ENCODE assay signal across 25 mouse cellular contexts in the genomic region with DNA sequence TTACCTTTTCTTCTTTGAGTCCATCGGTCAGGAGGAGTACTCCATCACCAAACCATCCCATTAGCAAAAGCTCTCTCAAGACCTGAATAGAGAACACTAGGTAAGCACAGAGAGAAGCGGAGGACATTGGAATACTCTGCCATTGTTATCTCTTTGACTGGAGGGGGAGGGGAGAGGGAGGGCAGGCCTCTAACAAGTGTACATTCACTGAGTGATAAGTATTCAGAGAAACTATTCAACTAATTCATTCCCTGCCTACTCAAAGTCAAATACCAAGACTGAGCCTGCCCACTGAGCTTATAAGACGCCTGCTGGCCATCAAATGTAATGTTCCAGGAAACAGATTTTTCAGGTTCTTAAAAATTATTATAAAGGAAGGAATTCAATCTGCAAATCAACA. TPM values are rescaled to one million over a fixed set of nuclear protein-coding genes. Genes with fewer than 3 reads are reported as not detected.
DNase-seq lines count a peak whose midpoint lies in the region; ATAC-seq and TF ChIP-seq lines count a peak whose summit lies in the region.
"Had no signal": no experiment of that assay in that cellular context is flagged by ENCODE, and none has a peak within 500 bp of the region (broad histone marks: within the 10 kb centered on the region; RNA-seq: fewer than 3 reads in every experiment).

No protein-coding gene starts in this region.

- no peak overlapping the region for H3K9ac ChIP-seq in hindbrain, embryonic 14.5 days
- H3K9ac ChIP-seq in stomach, postnatal 0 days (ENCODE audit: low read length): no peak overlapping the region
- H3K9ac ChIP-seq: embryonic facial prominence, embryonic 15.5 days; heart, embryonic 13.5 days; hindbrain, embryonic 15.5 days had no signal

- no peak overlapping the region for H3K4me3 ChIP-seq in hindbrain, embryonic 10.5 days
- no peak overlapping the region for H3K4me3 ChIP-seq in hindbrain, embryonic 14.5 days (replicated peaks; ENCODE audit: low read length)
- H3K4me3 ChIP-seq in layer of hippocampus, adult 2 months: no peak overlapping the region
- no peak overlapping the region for H3K4me3 ChIP-seq in stomach, postnatal 0 days (ENCODE audit: low read depth, low read length)
- H3K4me3 ChIP-seq: embryonic facial prominence, embryonic 15.5 days; erythroblast, embryonic 14.5 days; forebrain, embryonic 10.5 days; gastrocnemius, adult 2 months; heart, embryonic 13.5 days; hindbrain, embryonic 15.5 days had no signal

- no peak for TF ChIP-seq EP300 in stomach, postnatal 0 days (optimal IDR thresholded peaks at IDR 0.05)

- no peak for ATAC-seq in hindbrain, embryonic 14.5 days (ENCODE audit: low FRiP score)
- ATAC-seq in stomach, postnatal 0 days (ENCODE audit: low FRiP score, low TSS enrichment): no peak
- ATAC-seq: forebrain, embryonic 14.5 days had no signal

- H3K4me2 ChIP-seq in hindbrain, embryonic 14.5 days (replicated peaks): no peak overlapping the region
- no peak overlapping the region for H3K4me2 ChIP-seq in stomach, postnatal 0 days (replicated peaks; ENCODE audit: low read depth)
- H3K4me2 ChIP-seq: embryonic facial prominence, embryonic 15.5 days; heart, embryonic 13.5 days; hindbrain, embryonic 15.5 days had no signal

- H3K27ac ChIP-seq in hindbrain, embryonic 10.5 days: no peak overlapping the region
- no peak overlapping the region for H3K27ac ChIP-seq in hindbrain, embryonic 14.5 days
- no peak overlapping the region for H3K27ac ChIP-seq in layer of hippocampus, adult 2 months
- H3K27ac ChIP-seq in stomach, postnatal 0 days (replicated peaks): no peak overlapping the region
- H3K27ac ChIP-seq: embryonic facial prominence, embryonic 15.5 days; forebrain, embryonic 10.5 days; gastrocnemius, adult 2 months; heart, embryonic 13.5 days; hindbrain, embryonic 15.5 days had no signal

- WGBS in hindbrain, embryonic 10.5 days: 52% methylated on average over 3 of the region's 3 CpGs
- 47% methylated on average over 3 of the region's 3 CpGs for WGBS in hindbrain, embryonic 14.5 days
- 77% methylated on average over 3 of the region's 3 CpGs for whole genome bisulfite sequencing in stomach, postnatal 0 days

- H3K36me3 ChIP-seq in hindbrain, embryonic 10.5 days: peaks cover 20% of the 10 kb centered on the region
- H3K36me3 ChIP-seq in hindbrain, embryonic 14.5 days (replicated peaks; ENCODE audit: control insufficient read depth, insufficient read depth): peaks cover 20% of the 10 kb centered on the region
- 0 out of 2 replicates have a peak, but pooled peaks cover 2% of the 10 kb centered on the region for H3K36me3 ChIP-seq in stomach, postnatal 0 days (ENCODE audit: control insufficient read depth, insufficient read depth, low read length)

- H3K27me3 ChIP-seq in hindbrain, embryonic 10.5 days (ENCODE audit: insufficient read depth, poor library complexity, severe bottlenecking): no peaks in the 10 kb centered on the region
- no peaks in the 10 kb centered on the region for H3K27me3 ChIP-seq in hindbrain, embryonic 14.5 days (ENCODE audit: control insufficient read depth, insufficient read depth, low read length)
- H3K27me3 ChIP-seq in stomach, postnatal 0 days (ENCODE audit: control insufficient read depth, insufficient read depth, low read length): no peaks in the 10 kb centered on the region
- H3K27me3 ChIP-seq: embryonic facial prominence, embryonic 15.5 days; heart, embryonic 13.5 days; hindbrain, embryonic 15.5 days had no signal

- DNase-seq in hindbrain, embryonic 10.5 days (ENCODE audit: low spot score): peak; percentile 7
- no peak for DNase-seq in hindbrain, embryonic 14.5 days (ENCODE audit: low spot score)
- DNase-seq in layer of hippocampus, adult 2 months (ENCODE audit: low spot score in 2 of 2): no peak
- no peak for DNase-seq in layer of hippocampus, adult 9-11 months
- DNase-seq in R1 (ENCODE audit: low read depth, low spot score): peak; percentile 63
- no peak for DNase-seq in stomach, postnatal 0 days (ENCODE audit: low spot score)
- DNase-seq in kidney, adult 11 months: no peak
- DNase-seq: adrenal gland, adult 2 months; adrenal gland, postnatal 25 days; cerebellum, adult 8-10 months; cerebellum, postnatal 36 days; gastrocnemius, adult 2 months; gastrocnemius, postnatal 25 days; heart, postnatal 36 days; kidney, adult 8-10 months had no signal

- peak; percentile 37 for TF ChIP-seq CTCF in layer of hippocampus, adult 2 months (conservative IDR thresholded peaks at IDR 0.05)
- TF ChIP-seq CTCF in stomach, postnatal 0 days (IDR thresholded peaks at IDR 0.05; ENCODE audit: low read depth): peak; percentile 49

- H3K4me1 ChIP-seq in hindbrain, embryonic 10.5 days (replicated peaks): peaks cover 6% of the 10 kb centered on the region; the same call in 1 of the 2 replicates
- H3K4me1 ChIP-seq in hindbrain, embryonic 14.5 days (replicated peaks; ENCODE audit: control insufficient read depth, insufficient read depth, low read length): no peaks in the 10 kb centered on the region
- no peaks in the 10 kb centered on the region for H3K4me1 ChIP-seq in stomach, postnatal 0 days (replicated peaks; ENCODE audit: control insufficient read depth, insufficient read depth)
- H3K4me1 ChIP-seq: embryonic facial prominence, embryonic 15.5 days; hindbrain, embryonic 15.5 days had no signal

- H3K9me3 ChIP-seq in hindbrain, embryonic 10.5 days: no peaks in the 10 kb centered on the region
- H3K9me3 ChIP-seq in hindbrain, embryonic 14.5 days (ENCODE audit: control insufficient read depth, low read length): no peaks in the 10 kb centered on the region
- no peaks in the 10 kb centered on the region for H3K9me3 ChIP-seq in stomach, postnatal 0 days (ENCODE audit: control insufficient read depth, low read length)
- H3K9me3 ChIP-seq: embryonic facial prominence, embryonic 15.5 days; forebrain, embryonic 10.5 days; heart, embryonic 13.5 days; hindbrain, embryonic 15.5 days had no signal

RNA-seq across cellular contexts. Expression of a gene that starts 16.7 kb away (rescaled TPM):
- 17.5 and 18.0 TPM in 2 replicates for polyA plus RNA-seq in hindbrain, embryonic 10.5 days (2016; fragmentation: Nextera tagmentation; extraction: Ambion mirVana)
- polyA plus RNA-seq in hindbrain, embryonic 14.5 days (2014; fragmentation: Nextera tagmentation; extraction: Ambion mirVana): 21.7 and 22.6 TPM in 2 replicates
- total RNA-seq in layer of hippocampus, adult 2 months (2021): 10 to 100 TPM; 50.0 to 51.8 TPM
- 3.4 and 3.6 TPM in 2 replicates for polyA plus RNA-seq in stomach, postnatal 0 days (2015; fragmentation: Nextera tagmentation; extraction: Ambion mirVana)

RNA-seq across cellular contexts. Expression of a gene that starts 36.3 kb away (rescaled TPM):
- polyA plus RNA-seq in hindbrain, embryonic 10.5 days (2016; fragmentation: Nextera tagmentation; extraction: Ambion mirVana): 1.3 and 1.7 TPM in 2 replicates
- 0.82 and 0.88 TPM in 2 replicates for polyA plus RNA-seq in hindbrain, embryonic 14.5 days (2014; fragmentation: Nextera tagmentation; extraction: Ambion mirVana)
- not detected for total RNA-seq in layer of hippocampus, adult 2 months (2021)
- polyA plus RNA-seq in stomach, postnatal 0 days (2015; fragmentation: Nextera tagmentation; extraction: Ambion mirVana): 0.31 and 0.49 TPM in 2 replicates
- total RNA-seq: adrenal gland, adult 2 months; granulocyte monocyte progenitor cell, adult 5-6 weeks; heart, adult 8-10 months; heart, postnatal 36 days; MEL had no signal
- polyA plus RNA-seq: adrenal gland, adult 2 months; erythroblast, embryonic 14.5 days; heart, embryonic 13.5 days; heart, postnatal 0 days had no signal

RNA-seq across cellular contexts. Expression of a gene that starts 57.2 kb away (rescaled TPM):
- 0.22 and 0.51 TPM in 2 replicates for polyA plus RNA-seq in hindbrain, embryonic 10.5 days (2016; fragmentation: Nextera tagmentation; extraction: Ambion mirVana)
- polyA plus RNA-seq in hindbrain, embryonic 14.5 days (2014; fragmentation: Nextera tagmentation; extraction: Ambion mirVana): 1.1 and 1.4 TPM in 2 replicates
- 1 to 10 TPM; 1.8 to 2.7 TPM for total RNA-seq in layer of hippocampus, adult 2 months (2021)
- 0.12 and 0.13 TPM in 2 replicates for polyA plus RNA-seq in stomach, postnatal 0 days (2015; fragmentation: Nextera tagmentation; extraction: Ambion mirVana)
- total RNA-seq: adrenal gland, postnatal 25 days had no signal
- polyA plus RNA-seq: heart, postnatal 0 days had no signal

Comparison
In these comparisons a context has a peak if more than half of its experiments do, and no peak if none do; other contexts are left out.
1. DNase-seq: peak in hindbrain, embryonic 10.5 days (single experiment) and R1 (single experiment); none in hindbrain, embryonic 14.5 days (single experiment), layer of hippocampus, adult 2 months (0 of 2), layer of hippocampus, adult 9-11 months (single experiment), stomach, postnatal 0 days (single experiment) and kidney, adult 11 months (single experiment).